Mouse (Mus musculus) intestine, postnatal 0 days (tissue): Measurements from ENCODE around the gene Gm42957. TPM values are rescaled to one million over a fixed set of nuclear protein-coding genes. Genes with fewer than 3 reads are reported as not detected.
A peak's percentile ranks its signal among the peaks of the same experiment; 100 is the strongest.

Experiments
- ATAC-seq: fragments of 200-750 bp; cut with Nextera tagmentation; 2 replicates; pipeline ENCODE4 v1.8.0; 2017; ENCODE audit warnings: mild to moderate bottlenecking, moderate TSS enrichment, moderate library complexity
- H3K27ac ChIP-seq: fragments of 300-500 bp; sonication (generic); 2 replicates; pipeline ENCODE4 v1.5.1; 2014; ENCODE audit warnings: mild to moderate bottlenecking, low read depth, low read length, moderate library complexity
- H3K27me3 ChIP-seq: fragments of 300-500 bp; sonication (generic); replicated peaks from 2 replicates; pipeline ENCODE4 v1.6.1; 2014; ENCODE audit warnings: low read length, mixed read lengths; ENCODE audit not compliant: control insufficient read depth, insufficient read depth
- H3K36me3 ChIP-seq: fragments of 300-500 bp; sonication (generic); 2 replicates; pipeline ENCODE4 v1.6.1; 2014; ENCODE audit warnings: mild to moderate bottlenecking, moderate library complexity; ENCODE audit not compliant: control insufficient read depth, insufficient read depth
- H3K4me1 ChIP-seq: fragments of 300-500 bp; sonication (generic); replicated peaks from 2 replicates; pipeline ENCODE4 v1.6.1; 2014; ENCODE audit warnings: antibody characterized with exemption, low read length, mixed read lengths; ENCODE audit not compliant: control insufficient read depth, insufficient read depth
- H3K4me2 ChIP-seq: fragments of 300-500 bp; sonication (generic); replicated peaks from 2 replicates; pipeline ENCODE4 v1.6.1; 2014; ENCODE audit warnings: low read depth, mild to moderate bottlenecking, moderate library complexity
- H3K4me3 ChIP-seq: fragments of 300-500 bp; sonication (generic); 2 replicates; pipeline ENCODE4 v1.5.1; 2014; ENCODE audit warnings: low read depth, low read length
- H3K9ac ChIP-seq: fragments of 300-500 bp; sonication (generic); 2 replicates; pipeline ENCODE4 v1.6.1; 2014; ENCODE audit warnings: mild to moderate bottlenecking, low read depth, low read length
- H3K9me3 ChIP-seq: fragments of 300-500 bp; sonication (generic); 2 replicates; pipeline ENCODE4 v1.6.1; 2016; ENCODE audit warnings: mixed run types; ENCODE audit not compliant: control insufficient read depth
- CTCF ChIP-seq: sonication (generic); IDR thresholded peaks from 2 replicates; pipeline ENCODE4 v1.5.1; 2016; ENCODE audit warnings: low read depth, mild to moderate bottlenecking, control low read depth, antibody characterized with exemption, moderate library complexity
- WGBS: fragments of 180-500 bp; shearing (Covaris S2); extraction: QIAGEN DNeasy Blood & Tissue Kit; methylation state at CpG from one replicate; pipeline ENCODE4 v1.1.7; 2014; 5-methylcytosine and 5-hydroxymethylcytosine counted together
- polyA plus RNA-seq: library from polyadenylated mRNA; unstranded; fragments of >200 nt; fragmentation: Nextera tagmentation; extraction: Ambion mirVana; gene quantifications from 2 replicates; pipeline ENCODE4 v1.2.1, GENCODE M21; 2015

Gene Gm42957
- polyA plus RNA-seq, 1 experiment from 2014 or later = not detected

DNA sequence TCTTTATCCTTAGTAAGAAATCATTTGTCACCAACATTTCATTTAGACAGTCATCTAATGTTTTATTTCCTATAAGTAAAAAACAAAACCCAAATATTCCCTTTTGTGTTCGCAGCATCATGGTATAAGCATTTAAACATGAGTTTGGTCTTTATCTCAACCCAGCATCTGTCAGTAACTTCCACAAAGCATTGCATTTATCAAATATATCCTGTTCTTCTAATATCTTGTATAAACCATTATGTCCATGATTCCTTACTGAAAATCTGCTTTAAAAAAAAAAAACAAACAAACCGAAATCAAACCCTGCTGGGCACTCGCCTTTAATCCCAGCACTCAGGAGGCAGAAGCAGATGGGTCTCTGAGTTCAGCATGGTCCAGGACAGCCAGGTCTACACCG is 28.7 kb upstream of the Gm42957 start:
- no peaks in the 10 kb centered on the region; the same call in 1 of the 2 replicates for H3K27me3 ChIP-seq
- H3K36me3 ChIP-seq = no peaks in the 10 kb centered on the region
- no peaks in the 10 kb centered on the region for H3K4me1 ChIP-seq
- H3K27ac ChIP-seq = no peak overlapping the region
- no peak overlapping the region for H3K9ac ChIP-seq
- no peak for TF ChIP-seq CTCF
- no peak for ATAC-seq
- 91% methylated on average over 4 of the region's 4 CpGs for WGBS
- H3K4me2 ChIP-seq = no peak overlapping the region
- H3K4me3 ChIP-seq = no peak overlapping the region
- no peaks in the 10 kb centered on the region for H3K9me3 ChIP-seq

DNA sequence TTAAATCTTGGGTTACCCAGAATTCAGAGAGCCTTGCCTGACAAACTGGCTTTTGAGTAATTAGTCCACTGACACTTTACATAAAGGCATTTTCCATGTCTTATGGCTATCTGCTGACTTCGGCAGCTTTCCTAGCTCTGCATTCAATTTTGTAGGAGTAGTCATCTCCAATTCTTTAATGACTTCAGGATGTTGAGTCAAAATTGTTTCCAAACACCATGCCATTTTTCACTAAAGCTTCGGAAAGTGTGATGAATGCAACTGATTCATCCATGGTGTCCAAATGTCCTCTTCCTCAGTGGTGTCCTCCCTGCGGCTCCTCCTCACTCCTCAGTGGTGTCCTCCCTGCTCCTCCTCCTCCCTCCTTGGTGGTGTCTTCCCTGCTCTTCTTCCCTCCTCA is 17.3 kb upstream of the Gm42957 start:
- 93% methylated on average over 3 of the region's 3 CpGs for WGBS
- Histone ChIP-seq H3K4me3 (no peak overlapping the region), H3K27me3 (no peaks in the 10 kb centered on the region), H3K9ac (no peak overlapping the region), H3K36me3 (peaks cover 25% of the 10 kb centered on the region), H3K27ac (no peak overlapping the region), H3K4me2 (no peak overlapping the region), H3K4me1 (no peaks in the 10 kb centered on the region), H3K9me3 (no peaks in the 10 kb centered on the region)
- no peak for ATAC-seq
- TF ChIP-seq CTCF = no peak

DNA sequence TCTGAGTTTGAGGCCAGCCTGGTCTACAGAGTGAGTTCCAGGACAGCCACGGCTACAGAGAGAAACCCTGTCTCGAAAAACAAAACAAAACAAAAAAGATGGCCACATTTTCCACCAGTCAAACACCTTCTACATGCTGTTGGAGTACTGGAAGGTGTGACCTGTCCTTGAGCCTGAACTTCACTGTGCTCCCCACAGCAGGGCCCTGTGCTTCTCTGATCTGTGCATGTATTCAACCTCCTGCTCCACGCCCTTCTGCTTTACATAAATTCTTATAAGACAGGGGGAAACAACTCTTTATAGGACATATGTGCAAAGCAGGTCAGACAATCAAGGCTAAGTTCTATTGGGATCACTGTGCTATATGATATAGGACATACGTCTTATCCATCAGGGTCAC is 12.1 kb upstream of the Gm42957 start:
- TF ChIP-seq CTCF = no peak
- Histone ChIP-seq H3K9me3 (no peaks in the 10 kb centered on the region), H3K4me2 (no peak overlapping the region), H3K9ac (no peak overlapping the region), H3K36me3 (peaks cover 29% of the 10 kb centered on the region), H3K4me1 (no peaks in the 10 kb centered on the region), H3K27ac (no peak overlapping the region), H3K27me3 (no peaks in the 10 kb centered on the region), H3K4me3 (no peak overlapping the region)
- ATAC-seq = no peak
- 96% methylated on average over 4 of the region's 4 CpGs for WGBS

DNA sequence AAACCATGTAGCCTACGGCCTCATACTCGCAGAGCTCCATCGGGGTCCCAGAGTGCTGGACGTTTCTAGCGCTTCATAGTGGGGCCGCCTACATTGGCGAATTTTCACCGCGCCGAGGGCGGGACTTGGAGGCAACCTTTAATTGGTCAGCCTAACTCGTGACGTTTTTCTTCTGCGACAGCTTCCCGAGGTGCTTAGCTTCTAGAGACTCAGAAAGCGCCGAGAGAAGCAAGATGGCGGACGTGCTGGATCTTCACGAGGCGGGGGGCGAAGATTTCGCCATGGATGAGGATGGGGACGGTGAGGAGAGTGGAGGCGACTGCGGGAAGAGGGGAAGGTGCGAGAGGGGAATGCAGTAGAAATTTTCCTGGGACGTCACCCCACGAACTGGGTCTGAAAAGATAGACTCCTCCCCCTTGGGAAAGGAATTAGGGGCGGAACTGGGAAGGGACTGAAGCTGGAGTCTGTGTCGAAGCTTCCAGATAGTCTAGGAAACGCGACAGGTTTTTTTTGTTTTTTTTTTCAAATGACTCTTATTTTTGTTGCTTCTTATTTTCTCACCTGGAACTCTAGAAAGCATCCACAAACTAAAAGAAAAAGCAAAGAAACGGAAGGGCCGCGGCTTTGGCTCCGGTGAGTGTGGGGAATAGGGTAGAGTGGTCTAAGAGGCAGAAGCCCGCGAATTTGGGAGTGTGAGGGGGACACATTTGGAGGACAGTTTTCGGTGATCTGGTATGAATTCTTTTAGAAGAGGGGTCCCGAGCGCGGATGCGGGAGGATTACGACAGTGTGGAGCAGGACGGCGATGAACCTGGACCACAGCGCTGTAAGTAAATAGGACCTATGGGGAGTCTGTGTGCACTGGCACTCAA is 5.3 kb upstream of the Gm42957 start, which contains the start of gene Rbm8a:
Gene Rbm8a, plus strand, starts transcription at position 205 of the 872 bp plus-strand sequence.
- TF ChIP-seq CTCF = no peak
- under 1% methylated on average over 48 of the region's 48 CpGs for WGBS

DNA sequence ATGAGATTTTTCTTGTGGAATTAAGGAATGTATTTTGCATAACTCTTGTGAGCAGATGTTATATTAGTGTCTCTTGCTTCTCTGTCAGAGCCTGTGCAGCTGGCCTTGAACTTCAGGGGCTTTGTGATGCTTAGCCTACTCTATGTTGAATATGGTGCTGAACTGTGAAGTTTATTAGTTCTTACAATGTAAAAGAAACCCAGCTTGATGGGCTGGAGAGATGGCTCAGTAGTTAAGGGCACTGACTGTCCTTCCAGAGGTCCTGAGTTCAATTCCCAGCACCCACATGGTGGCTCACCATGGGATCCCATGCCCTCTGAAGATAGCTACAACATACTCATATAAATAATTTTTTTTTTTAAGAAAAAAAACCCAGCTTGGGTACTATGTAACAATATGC is 3.2 kb upstream of the Gm42957 start:
- Histone ChIP-seq H3K4me3 (no peak overlapping the region), H3K4me1 (no peaks in the 10 kb centered on the region), H3K9ac (no peak overlapping the region), H3K27ac (no peak overlapping the region), H3K27me3 (no peaks in the 10 kb centered on the region), H3K36me3 (peaks cover 19% of the 10 kb centered on the region), H3K9me3 (no peaks in the 10 kb centered on the region), H3K4me2 (no peak overlapping the region)
- TF ChIP-seq CTCF = no peak
- ATAC-seq = no peak

More for the DNA sequence above, 5.3 kb upstream of the Gm42957 start, which contains the start of gene Rbm8a:
- H3K27ac ChIP-seq = peak within 1 kb of the TSS; percentile 54
- H3K36me3 ChIP-seq = peaks cover 19% of the 10 kb centered on the region
- peak within 1 kb of the TSS; percentile 77 for H3K4me2 ChIP-seq
- H3K27me3 ChIP-seq = no peaks in the 10 kb centered on the region
- no peaks in the 10 kb centered on the region for H3K4me1 ChIP-seq
- ATAC-seq = peak; percentile 96
- H3K4me3 ChIP-seq = peak within 1 kb of the TSS; percentile 66
- no peaks in the 10 kb centered on the region for H3K9me3 ChIP-seq
- peak within 1 kb of the TSS; percentile 66 for H3K9ac ChIP-seq

- Histone ChIP-seq H3K4me3 (no peak overlapping the region), H3K27me3 (no peaks in the 10 kb centered on the region), H3K27ac (no peak overlapping the region), H3K9ac (no peak overlapping the region), H3K9me3 (no peaks in the 10 kb centered on the region), H3K4me1 (no peaks in the 10 kb centered on the region), H3K4me2 (no peak overlapping the region), H3K36me3 (peaks cover 25% of the 10 kb centered on the region)
- TF ChIP-seq CTCF = no peak
- WGBS = 81% methylated on average over 1 of the region's 1 CpGs
- no peak for ATAC-seq
These were observed 1.3 kb upstream of the Gm42957 start for GRCm38 (mm10) chr3:96634015-96634414.
